Mouse (Mus musculus): Measurements from ENCODE around the gene Epha8.

DNA sequence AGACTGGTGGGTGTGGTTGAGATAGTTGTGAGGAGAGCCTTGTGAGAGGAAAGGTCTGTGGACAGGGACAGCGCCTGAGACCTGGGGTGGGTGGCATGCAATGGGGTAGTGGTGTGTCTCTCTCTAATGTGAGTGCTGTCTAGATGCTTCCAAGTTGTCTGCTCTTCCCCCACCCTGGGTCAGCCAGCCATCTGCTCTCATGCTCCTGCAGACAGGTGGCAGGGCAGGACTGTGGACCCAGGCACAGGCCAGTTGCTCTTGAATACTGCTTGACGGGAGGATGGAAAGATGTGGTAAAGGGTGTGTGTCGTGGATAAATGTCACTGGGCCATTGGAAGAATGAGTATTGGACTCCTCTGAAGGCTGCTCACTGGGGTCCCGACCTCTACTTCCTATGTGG lies 19.3 kb downstream of the Epha8 start:
- TF ChIP-seq POLR2A (IDR thresholded peaks at IDR 0.05; ENCODE audit: control insufficient read depth, extremely low read depth, insufficient read depth, low read length, poor library complexity) (no peak), CTCF (IDR thresholded peaks at IDR 0.05; ENCODE audit: borderline replicate concordance, control insufficient read depth, extremely low read depth, insufficient read depth, low read length, poor library complexity) (no peak)

Measured in thymus, adult 2 months (tissue).